Mouse (Mus musculus): ENCODE data around the gene Tgfb1.

- TF ChIP-seq CTCF (IDR thresholded peaks at IDR 0.05; ENCODE audit: borderline replicate concordance, insufficient read depth, low read length) (no peak), POLR2A (IDR thresholded peaks at IDR 0.05; ENCODE audit: low read depth, low read length) (no peak)
Observed at GRCm38 (mm10) chr7:25669631-25670030, 17.2 kb upstream of the Tgfb1 start.
